In the genomic region with DNA sequence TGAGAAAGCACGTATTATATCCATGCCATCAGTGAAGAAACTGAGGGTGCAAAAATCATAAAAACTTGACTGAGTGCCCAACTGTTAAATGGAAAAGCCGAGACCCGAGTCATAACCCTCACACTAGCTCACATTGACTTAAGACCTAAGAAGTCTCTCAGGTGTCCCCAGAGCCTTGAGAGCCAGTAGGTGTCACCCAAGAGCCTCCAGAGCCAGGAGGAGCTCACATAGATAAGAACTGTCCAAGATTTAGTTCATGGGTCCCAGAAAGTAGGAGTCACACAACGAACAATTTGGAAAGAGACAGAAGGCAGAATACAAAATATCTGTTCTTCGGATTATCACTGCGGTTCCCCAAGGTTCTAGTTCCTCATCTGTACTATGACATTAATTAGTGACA, we compare ENCODE assay signal across 8 mouse cellular contexts. TPM values are rescaled to one million over a fixed set of nuclear protein-coding genes. Genes with fewer than 3 reads are reported as not detected.
DNase-seq lines count a peak whose midpoint lies in the region; ATAC-seq and TF ChIP-seq lines count a peak whose summit lies in the region.

No protein-coding gene starts in this region.

- no peak overlapping the region for H3K4me2 ChIP-seq in hindbrain, postnatal 0 days (ENCODE audit: low read depth, low read length)
- no peak overlapping the region for H3K4me2 ChIP-seq in hindbrain, embryonic 16.5 days (ENCODE audit: low read length)

- no peak overlapping the region for H3K9ac ChIP-seq in hindbrain, postnatal 0 days (replicated peaks; ENCODE audit: low read length)
- no peak overlapping the region for H3K9ac ChIP-seq in hindbrain, embryonic 16.5 days (ENCODE audit: low read depth, low read length)

- peak; percentile 69 for TF ChIP-seq CTCF in hindbrain, postnatal 0 days (IDR thresholded peaks at IDR 0.05; ENCODE audit: low read depth)
- TF ChIP-seq CTCF in small intestine, adult 2 months (IDR thresholded peaks at IDR 0.05; ENCODE audit: extremely low read depth, insufficient read length, insufficient replicate concordance, low read depth, low read length), result peak; percentile 83; the same call in 1 of the 2 replicates

- TF ChIP-seq POLR2A in small intestine, adult 2 months (IDR thresholded peaks at IDR 0.05; ENCODE audit: low read depth, low read length), result no peak

- no peaks in the 10 kb centered on the region for H3K4me1 ChIP-seq in hindbrain, postnatal 0 days (ENCODE audit: insufficient read depth, low read length)
- no peaks in the 10 kb centered on the region for H3K4me1 ChIP-seq in hindbrain, embryonic 16.5 days (ENCODE audit: control insufficient read depth, insufficient read depth, low read depth, low read length)
- peaks cover 2% of the 10 kb centered on the region; the same call in 1 of the 2 replicates for H3K4me1 ChIP-seq in small intestine, adult 2 months (ENCODE audit: control insufficient read depth, insufficient read depth, insufficient read length, low read length)

- DNase-seq in hindbrain, postnatal 0 days (ENCODE audit: low spot score), result peak; percentile 62
- peak; percentile 66 for DNase-seq in 3T3-L1 (ENCODE audit: low read depth, low spot score)
- peak; percentile 34 for DNase-seq in MN1 (ENCODE audit: low spot score)
- peak; percentile 68 for DNase-seq in cerebellum, adult 9-11 months
- peak; percentile 26 to 58 for DNase-seq in kidney, adult 8-10 months
- DNase-seq in layer of hippocampus, postnatal 14 days (ENCODE audit: low spot score in 2 of 2), result no peak

- no peaks in the 10 kb centered on the region for H3K9me3 ChIP-seq in hindbrain, postnatal 0 days (ENCODE audit: low read length)
- no peaks in the 10 kb centered on the region for H3K9me3 ChIP-seq in hindbrain, embryonic 16.5 days (ENCODE audit: control insufficient read depth, low read length)

- H3K4me3 ChIP-seq in hindbrain, postnatal 0 days (ENCODE audit: low read length), result no peak overlapping the region
- no peak overlapping the region for H3K4me3 ChIP-seq in hindbrain, embryonic 16.5 days (ENCODE audit: low read length)
- H3K4me3 ChIP-seq in small intestine, adult 2 months (ENCODE audit: low read depth, low read length), result no peak overlapping the region

- no peak overlapping the region for H3K27ac ChIP-seq in hindbrain, postnatal 0 days
- H3K27ac ChIP-seq in hindbrain, embryonic 16.5 days (ENCODE audit: low read depth, low read length), result no peak overlapping the region
- no peak overlapping the region for H3K27ac ChIP-seq in small intestine, adult 2 months (ENCODE audit: insufficient read depth, low read depth, low read length)

- no peak; the same call in 1 of the 2 replicates for ATAC-seq in hindbrain, postnatal 0 days
- no peak for ATAC-seq in hindbrain, embryonic 16.5 days

- H3K27me3 ChIP-seq in hindbrain, postnatal 0 days (ENCODE audit: insufficient read depth, low read length), result no peaks in the 10 kb centered on the region
- H3K27me3 ChIP-seq in hindbrain, embryonic 16.5 days (replicated peaks; ENCODE audit: control insufficient read depth, insufficient read depth, low read length), result no peaks in the 10 kb centered on the region
- no peaks in the 10 kb centered on the region for H3K27me3 ChIP-seq in small intestine, adult 2 months (ENCODE audit: control insufficient read depth, insufficient read depth, low read length)

- no peaks in the 10 kb centered on the region for H3K36me3 ChIP-seq in hindbrain, postnatal 0 days (ENCODE audit: insufficient read depth, low read length)
- no peaks in the 10 kb centered on the region for H3K36me3 ChIP-seq in hindbrain, embryonic 16.5 days (ENCODE audit: control insufficient read depth, insufficient read depth, low read length)
- no peaks in the 10 kb centered on the region for H3K36me3 ChIP-seq in small intestine, adult 2 months (ENCODE audit: control insufficient read depth, insufficient read depth, low read length)

- WGBS in hindbrain, postnatal 0 days, result 63% methylated on average over 6 of the region's 6 CpGs
- 64% methylated on average over 6 of the region's 6 CpGs for WGBS in hindbrain, embryonic 16.5 days
- 39% methylated on average over 6 of the region's 6 CpGs for WGBS in small intestine, adult 2 months

RNA-seq across cellular contexts. Expression of gene Lgi1, which starts 10.5 kb away (rescaled TPM):
- 15.5 and 16.5 TPM in 2 replicates for total RNA-seq in hindbrain, postnatal 0 days (2014; rRNA removed)
- 20.3 and 20.6 TPM in 2 replicates for polyA plus RNA-seq in hindbrain, postnatal 0 days (2015; fragmentation: Nextera tagmentation; extraction: Ambion mirVana)
- 22.5 and 23.1 TPM in 2 replicates for polyA plus RNA-seq in hindbrain, embryonic 16.5 days (2015; fragmentation: Nextera tagmentation; extraction: Ambion mirVana)
- not detected in 2 replicates for polyA plus RNA-seq in small intestine, adult 2 months (2012; rRNA removed)
- 100 to 1,000 TPM; 155 to 168 TPM for total RNA-seq in layer of hippocampus, postnatal 14 days (2021)

RNA-seq across cellular contexts. Expression of gene Fra10ac1, which starts 29.8 kb away (rescaled TPM):
- total RNA-seq in hindbrain, postnatal 0 days (2014; rRNA removed), result 2.7 and 3.4 TPM in 2 replicates
- 30.9 and 32.3 TPM in 2 replicates for polyA plus RNA-seq in hindbrain, postnatal 0 days (2015; fragmentation: Nextera tagmentation; extraction: Ambion mirVana)
- polyA plus RNA-seq in hindbrain, embryonic 16.5 days (2015; fragmentation: Nextera tagmentation; extraction: Ambion mirVana), result 36.7 and 37.7 TPM in 2 replicates
- 0.69 and 2.2 TPM in 2 replicates for polyA plus RNA-seq in small intestine, adult 2 months (2012; rRNA removed)
- total RNA-seq in layer of hippocampus, postnatal 14 days (2021), result 10 to 100 TPM; 16.4 to 18.1 TPM

Comparison
In these comparisons a context has a peak if more than half of its experiments do, and no peak if none do; other contexts are left out.
1. DNase-seq: peak in hindbrain, postnatal 0 days (single experiment), 3T3-L1 (single experiment), MN1 (single experiment), cerebellum, adult 9-11 months (single experiment) and kidney, adult 8-10 months (2 of 2); none in layer of hippocampus, postnatal 14 days (0 of 2).
2. RNA of gene Lgi1, which starts 10.5 kb away (polyA plus RNA-seq): 22.5 to 23.1 TPM in hindbrain, embryonic 16.5 days and 20.3 to 20.6 TPM in hindbrain, postnatal 0 days; not detected in small intestine, adult 2 months; every median in the first group is over 10 times any median in the second.
3. RNA of gene Fra10ac1, which starts 29.8 kb away (polyA plus RNA-seq): 36.7 to 37.7 TPM in hindbrain, embryonic 16.5 days and 30.9 to 32.3 TPM in hindbrain, postnatal 0 days; 0.69 to 2.2 TPM in small intestine, adult 2 months; every median in the first group is over 10 times any median in the second.